Mouse (Mus musculus): Measurements from ENCODE around the gene Nrf1.

The Nrf1 gene

DNA sequence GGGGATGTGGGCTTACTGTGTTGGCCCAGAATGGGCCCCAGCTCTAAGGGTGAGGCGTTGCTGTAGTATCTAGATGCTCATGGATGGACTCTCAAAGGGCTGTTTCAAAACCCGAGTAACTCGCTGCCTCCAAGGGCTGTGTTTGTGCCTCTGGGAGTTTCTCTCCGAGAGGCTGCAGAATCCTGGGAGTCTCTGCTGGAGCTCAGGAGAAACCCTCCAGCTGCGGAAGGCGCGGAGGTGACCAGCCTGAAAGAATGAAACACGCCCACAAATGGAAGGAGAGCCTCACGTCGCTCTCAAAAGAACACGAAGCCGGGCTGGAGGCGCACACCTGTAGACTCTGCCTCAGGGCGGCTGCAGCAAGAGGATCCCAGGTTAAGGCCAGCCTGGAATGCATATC, 129.5 kb downstream of the Nrf1 start:
- DNase-seq, result peak; percentile 52

GRCm38 (mm10) chr6:30178023-30178639, 130.3 kb downstream of the Nrf1 start:
- DNase-seq, result peak; percentile 36

DNA sequence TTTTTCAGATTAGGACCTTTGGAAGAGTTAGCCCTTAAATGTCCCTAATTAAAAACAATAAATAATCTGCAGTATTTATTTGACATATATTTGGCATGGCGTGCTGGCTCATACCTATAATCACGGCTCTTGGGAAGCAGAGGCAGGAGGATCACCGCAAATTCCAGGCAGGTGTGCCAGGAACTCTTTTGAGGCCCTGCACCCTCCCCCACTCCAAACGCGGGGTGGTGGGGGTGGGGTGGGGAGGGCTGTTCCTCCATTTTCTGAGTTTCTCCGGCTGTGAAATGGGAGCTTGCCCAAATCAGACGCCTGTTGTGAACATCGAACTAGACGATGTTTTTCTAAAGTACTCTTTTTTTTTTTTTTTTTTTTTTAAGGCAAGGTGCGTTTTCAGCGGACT, 131.3 kb downstream of the Nrf1 start:
- no peak for DNase-seq

GRCm38 (mm10) chr6:30180321-30180720, 132.5 kb downstream of the Nrf1 start:
- no peak for DNase-seq

DNA sequence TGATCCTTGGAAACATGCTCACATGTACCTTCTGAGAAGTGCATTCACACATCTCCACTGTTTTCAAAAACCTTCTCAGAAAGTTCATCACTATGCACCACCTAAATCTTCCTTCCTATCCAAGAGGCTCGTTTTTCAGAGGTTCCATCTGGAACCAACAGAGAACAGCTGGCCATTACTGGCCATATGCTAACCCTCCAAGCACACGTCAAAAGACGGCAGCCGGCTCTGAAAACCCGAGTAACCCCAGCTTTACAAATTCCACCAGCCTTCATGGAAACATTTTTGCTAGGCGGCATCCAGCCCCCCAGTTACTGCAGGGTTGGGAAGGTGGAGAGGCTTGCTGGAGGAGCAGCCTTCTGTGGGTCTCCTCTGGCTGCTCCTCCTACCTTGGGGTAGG, 134.2 kb downstream of the Nrf1 start:
- DNase-seq, result no peak

DNA sequence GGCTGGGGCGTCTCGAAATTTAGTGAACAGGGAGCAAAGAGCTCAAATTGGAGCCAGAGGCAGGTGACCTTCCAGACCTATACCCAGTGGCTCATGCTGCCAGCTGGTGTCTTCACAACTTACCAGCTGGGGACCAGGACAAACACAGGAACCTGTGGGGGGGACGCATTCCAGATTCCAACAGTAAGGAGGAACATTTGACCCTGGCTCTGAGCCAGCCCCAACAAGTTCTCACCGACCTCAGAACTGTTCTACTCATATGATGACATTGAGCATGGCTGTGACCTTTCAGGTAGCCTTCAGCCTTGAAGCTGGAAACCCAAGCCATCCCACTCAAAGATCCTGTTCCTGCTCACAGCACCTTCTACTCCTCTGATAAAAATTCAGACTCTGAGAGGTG, 135.8 kb downstream of the Nrf1 start:
- no peak for DNase-seq

DNA sequence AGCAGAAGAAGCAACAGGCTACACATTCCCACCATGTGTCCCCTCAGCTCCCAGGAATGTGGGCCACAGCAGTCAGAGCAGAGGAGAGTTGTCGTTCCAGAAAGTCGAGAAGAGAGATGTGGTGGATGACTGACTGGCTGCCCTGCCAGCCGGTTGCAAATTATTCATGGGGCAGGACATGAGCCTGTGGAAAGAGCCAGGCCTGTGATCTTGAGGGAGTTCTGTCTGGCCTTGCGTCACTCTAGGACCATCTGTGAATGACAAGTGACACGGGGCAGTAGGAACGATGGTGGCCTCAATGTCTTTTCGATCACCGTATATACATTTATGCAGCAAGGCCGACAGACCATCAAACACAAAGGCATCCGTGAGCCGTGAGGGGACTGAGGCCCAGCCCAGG, 147.9 kb downstream of the Nrf1 start:
- DNase-seq, result no peak

- DNase-seq, result no peak
Observed at GRCm38 (mm10) chr6:30196143-30196542, 148.4 kb downstream of the Nrf1 start.
